Mouse (Mus musculus) hindbrain, embryonic 16.5 days (tissue): ENCODE measurements around the gene Ctc1. TPM values are rescaled to one million over a fixed set of nuclear protein-coding genes. Genes with fewer than 3 reads are reported as not detected.

Experiments used
- ATAC-seq: fragments of 200-750 bp; cut with Nextera tagmentation; 2 replicates; pipeline ENCODE4 v1.8.0; 2017; ENCODE audit warnings: moderate TSS enrichment, moderate library complexity
- H3K27ac ChIP-seq: fragments of 300-500 bp; sonication (generic); 2 replicates; pipeline ENCODE4 v1.5.1; 2014; ENCODE audit warnings: low read depth, mild to moderate bottlenecking, control low read depth, low read length, moderate library complexity
- H3K27me3 ChIP-seq: fragments of 300-500 bp; sonication (generic); replicated peaks from 2 replicates; pipeline ENCODE4 v1.6.1; 2014; ENCODE audit warnings: low read length; ENCODE audit not compliant: control insufficient read depth, insufficient read depth
- H3K36me3 ChIP-seq: fragments of 300-500 bp; sonication (generic); 2 replicates; pipeline ENCODE4 v1.6.1; 2014; ENCODE audit warnings: mild to moderate bottlenecking, low read length, moderate library complexity, mixed read lengths; ENCODE audit not compliant: control insufficient read depth, insufficient read depth
- H3K4me1 ChIP-seq: fragments of 300-500 bp; sonication (generic); 2 replicates; pipeline ENCODE4 v1.6.1; 2014; ENCODE audit warnings: low read depth, low read length; ENCODE audit not compliant: control insufficient read depth, insufficient read depth
- H3K4me2 ChIP-seq: fragments of 300-500 bp; sonication (generic); 2 replicates; pipeline ENCODE4 v1.6.1; 2014; ENCODE audit warnings: mild to moderate bottlenecking, low read length, control low read depth, moderate library complexity
- H3K4me3 ChIP-seq: fragments of 300-500 bp; sonication (generic); 2 replicates; pipeline ENCODE4 v1.5.1; 2014; ENCODE audit warnings: mild to moderate bottlenecking, low read length, control low read depth, moderate library complexity
- H3K9ac ChIP-seq: fragments of 300-500 bp; sonication (generic); 2 replicates; pipeline ENCODE4 v1.6.1; 2014; ENCODE audit warnings: low read depth, mild to moderate bottlenecking, control low read depth, low read length, moderate library complexity
- H3K9me3 ChIP-seq: fragments of 300-500 bp; sonication (generic); 2 replicates; pipeline ENCODE4 v1.6.1; 2014; ENCODE audit warnings: mild to moderate bottlenecking, low read length, moderate library complexity; ENCODE audit not compliant: control insufficient read depth
- WGBS: fragments of 180-500 bp; shearing (Covaris S2); extraction: QIAGEN DNeasy Blood & Tissue Kit; methylation state at CpG from one replicate; pipeline ENCODE4 v1.1.7; 2014; 5-methylcytosine and 5-hydroxymethylcytosine counted together
- polyA plus RNA-seq: library from polyadenylated mRNA; unstranded; fragments of >200 nt; fragmentation: Nextera tagmentation; extraction: Ambion mirVana; gene quantifications from 2 replicates; pipeline ENCODE4 v1.2.1, GENCODE M21; 2015

The Ctc1 gene
- polyA plus RNA-seq, 1 experiment from 2014 or later, result 62.9 TPM

GRCm38 (mm10) chr11:69051771-69052170, 36.1 kb downstream of the Ctc1 start:
- Histone ChIP-seq H3K4me3 (no peak overlapping the region), H3K4me1 (no peaks in the 10 kb centered on the region), H3K27ac (no peak overlapping the region), H3K36me3 (no peaks in the 10 kb centered on the region), H3K4me2 (no peak overlapping the region), H3K9me3 (no peaks in the 10 kb centered on the region), H3K9ac (no peak overlapping the region), H3K27me3 (no peaks in the 10 kb centered on the region)
- 53% methylated on average over 4 of the region's 4 CpGs for WGBS
- ATAC-seq, result no peak

DNA sequence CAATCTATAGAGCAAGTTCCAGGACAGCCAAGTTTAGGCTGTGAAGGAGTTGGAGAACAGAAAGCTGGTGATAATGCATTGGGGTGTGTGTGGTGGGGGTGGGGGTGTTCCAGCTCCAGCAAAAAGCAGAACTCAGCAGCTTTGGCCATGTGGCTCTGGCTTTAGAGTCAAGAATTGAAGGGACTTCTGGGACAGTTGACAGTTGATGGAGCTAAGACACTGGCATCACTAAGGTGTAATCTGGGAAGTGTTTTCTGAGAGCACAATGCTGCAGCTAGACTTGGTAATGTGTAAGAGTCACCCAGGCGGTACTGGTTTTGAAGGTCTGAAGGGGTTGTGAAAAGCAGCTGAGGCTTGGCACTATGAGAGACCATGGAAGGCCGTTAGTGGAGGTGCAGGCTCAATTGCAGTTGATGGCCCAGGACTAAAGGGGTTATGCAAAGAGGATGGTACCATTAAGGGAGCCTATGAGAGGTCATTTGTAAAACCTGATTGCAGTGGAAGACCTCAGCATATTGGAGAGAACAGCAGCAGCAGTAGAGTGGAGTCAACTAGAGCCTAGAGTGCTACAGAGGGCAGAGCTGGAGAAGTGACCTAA, 37.2 kb downstream of the Ctc1 start:
- Histone ChIP-seq H3K4me1 (no peaks in the 10 kb centered on the region; the same call in 1 of the 2 replicates), H3K36me3 (no peaks in the 10 kb centered on the region), H3K9ac (no peak overlapping the region), H3K27ac (no peak overlapping the region), H3K4me3 (no peak overlapping the region), H3K9me3 (no peaks in the 10 kb centered on the region), H3K27me3 (no peaks in the 10 kb centered on the region), H3K4me2 (no peak overlapping the region)
- 96% methylated on average over 2 of the region's 2 CpGs for WGBS
- ATAC-seq, result no peak

GRCm38 (mm10) chr11:69053848-69054247, 38.1 kb downstream of the Ctc1 start:
- Histone ChIP-seq H3K4me1 (peaks cover 3% of the 10 kb centered on the region; the same call in 1 of the 2 replicates), H3K9me3 (no peaks in the 10 kb centered on the region), H3K36me3 (no peaks in the 10 kb centered on the region), H3K27me3 (no peaks in the 10 kb centered on the region), H3K9ac (no peak overlapping the region), H3K4me2 (no peak overlapping the region), H3K27ac (no peak overlapping the region), H3K4me3 (no peak overlapping the region)
- no peak for ATAC-seq
- WGBS, result 85% methylated on average over 3 of the region's 3 CpGs

DNA sequence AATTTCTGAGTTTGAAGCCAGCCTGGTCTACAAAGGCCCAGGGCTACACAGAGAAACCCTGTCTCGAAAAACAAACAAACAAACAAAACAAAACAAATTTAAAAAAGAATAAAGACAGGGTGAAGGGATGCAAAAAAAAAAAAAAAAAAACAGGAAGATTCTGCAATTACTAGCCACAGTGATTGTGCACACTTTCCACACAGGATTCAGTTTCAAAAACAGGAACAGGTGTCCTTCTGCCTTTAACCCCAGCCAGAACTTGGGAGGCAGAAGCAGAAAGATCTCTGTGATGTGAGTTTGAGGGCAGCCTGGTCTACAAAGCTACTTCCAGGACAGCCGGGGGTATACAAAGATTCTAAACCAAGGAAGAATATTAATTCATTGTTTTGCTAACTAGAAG, 42.6 kb downstream of the Ctc1 start:
- Histone ChIP-seq H3K27ac (no peak overlapping the region), H3K9ac (peak overlapping the region; percentile 77; the same call in 1 of the 2 replicates), H3K4me2 (peak overlapping the region; percentile 74), H3K36me3 (no peaks in the 10 kb centered on the region), H3K4me1 (peaks cover 15% of the 10 kb centered on the region), H3K9me3 (no peaks in the 10 kb centered on the region), H3K4me3 (peak overlapping the region; percentile 82), H3K27me3 (no peaks in the 10 kb centered on the region)
- WGBS, result 70% methylated on average over 2 of the region's 2 CpGs
- no peak for ATAC-seq

GRCm38 (mm10) chr11:69058729-69059356, 43.1 kb downstream of the Ctc1 start:
- no peaks in the 10 kb centered on the region for H3K27me3 ChIP-seq
- H3K4me2 ChIP-seq, result peak overlapping the region; percentile 74
- ATAC-seq, result peak; percentile 5; the same call in 1 of the 2 replicates
- peak overlapping the region; percentile 96 for H3K27ac ChIP-seq
- H3K9ac ChIP-seq, result peak overlapping the region; percentile 77
- peaks cover 15% of the 10 kb centered on the region for H3K4me1 ChIP-seq
- under 1% methylated on average over 19 of the region's 19 CpGs for WGBS
- no peaks in the 10 kb centered on the region for H3K36me3 ChIP-seq
- no peaks in the 10 kb centered on the region for H3K9me3 ChIP-seq
- peak overlapping the region; percentile 82 for H3K4me3 ChIP-seq

DNA sequence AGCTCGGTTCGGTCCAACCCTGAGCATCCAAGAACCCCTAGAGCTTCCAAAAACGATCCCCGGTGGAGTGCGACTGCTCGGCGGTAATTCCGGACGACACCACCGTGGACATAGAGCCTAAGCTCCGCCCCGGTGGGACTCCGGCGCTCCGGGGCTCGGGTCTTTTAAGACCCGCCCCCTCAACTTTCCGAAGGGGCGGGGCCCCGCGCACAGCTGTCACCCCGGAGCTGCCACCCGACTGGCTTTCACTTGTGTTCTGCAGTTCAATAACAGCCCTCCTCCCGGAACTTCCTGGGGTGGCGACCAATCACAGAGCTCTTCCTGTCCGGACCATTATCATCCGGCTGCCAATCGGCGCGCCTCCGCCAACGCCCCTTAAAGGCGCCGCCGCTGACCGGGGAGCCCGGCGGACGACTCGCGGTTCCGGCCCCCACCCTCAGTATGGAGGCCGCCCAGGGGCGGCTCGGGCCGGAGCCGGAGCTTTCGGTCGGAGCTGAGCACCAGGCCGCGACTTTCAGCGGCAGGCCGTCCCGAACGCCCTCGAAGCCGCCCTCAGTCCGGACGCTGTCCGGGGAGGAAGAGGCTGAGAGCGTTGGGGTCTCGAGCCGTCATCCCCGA, 43.8 kb downstream of the Ctc1 start, which contains the start of gene Borcs6:
TSS of gene Borcs6 (plus strand) at position 361 of the 618 bp plus-strand sequence.
- peak within 1 kb of the TSS; percentile 82 for H3K4me3 ChIP-seq
- H3K4me2 ChIP-seq, result peak within 1 kb of the TSS; percentile 74
- H3K27me3 ChIP-seq, result no peaks in the 10 kb centered on the region
- H3K36me3 ChIP-seq, result no peaks in the 10 kb centered on the region
- peak; percentile 93 for ATAC-seq
- no peaks in the 10 kb centered on the region for H3K9me3 ChIP-seq
- under 1% methylated on average over 58 of the region's 64 CpGs for WGBS
- H3K9ac ChIP-seq, result peak within 1 kb of the TSS; percentile 90
- H3K4me1 ChIP-seq, result peaks cover 21% of the 10 kb centered on the region
- peak within 1 kb of the TSS; percentile 96 for H3K27ac ChIP-seq

GRCm38 (mm10) chr11:69059975-69060411, 44.3 kb downstream of the Ctc1 start:
- ATAC-seq, result 0 out of 2 replicates have a peak, but pooled peaks have one; percentile 0
- Histone ChIP-seq H3K27ac (peak overlapping the region; percentile 96), H3K36me3 (no peaks in the 10 kb centered on the region), H3K4me2 (peak overlapping the region; percentile 74), H3K4me1 (peaks cover 21% of the 10 kb centered on the region), H3K9ac (peak overlapping the region; percentile 90), H3K27me3 (no peaks in the 10 kb centered on the region), H3K4me3 (peak overlapping the region; percentile 82), H3K9me3 (no peaks in the 10 kb centered on the region)
- 0% methylated on average over 38 of the region's 49 CpGs for WGBS

DNA sequence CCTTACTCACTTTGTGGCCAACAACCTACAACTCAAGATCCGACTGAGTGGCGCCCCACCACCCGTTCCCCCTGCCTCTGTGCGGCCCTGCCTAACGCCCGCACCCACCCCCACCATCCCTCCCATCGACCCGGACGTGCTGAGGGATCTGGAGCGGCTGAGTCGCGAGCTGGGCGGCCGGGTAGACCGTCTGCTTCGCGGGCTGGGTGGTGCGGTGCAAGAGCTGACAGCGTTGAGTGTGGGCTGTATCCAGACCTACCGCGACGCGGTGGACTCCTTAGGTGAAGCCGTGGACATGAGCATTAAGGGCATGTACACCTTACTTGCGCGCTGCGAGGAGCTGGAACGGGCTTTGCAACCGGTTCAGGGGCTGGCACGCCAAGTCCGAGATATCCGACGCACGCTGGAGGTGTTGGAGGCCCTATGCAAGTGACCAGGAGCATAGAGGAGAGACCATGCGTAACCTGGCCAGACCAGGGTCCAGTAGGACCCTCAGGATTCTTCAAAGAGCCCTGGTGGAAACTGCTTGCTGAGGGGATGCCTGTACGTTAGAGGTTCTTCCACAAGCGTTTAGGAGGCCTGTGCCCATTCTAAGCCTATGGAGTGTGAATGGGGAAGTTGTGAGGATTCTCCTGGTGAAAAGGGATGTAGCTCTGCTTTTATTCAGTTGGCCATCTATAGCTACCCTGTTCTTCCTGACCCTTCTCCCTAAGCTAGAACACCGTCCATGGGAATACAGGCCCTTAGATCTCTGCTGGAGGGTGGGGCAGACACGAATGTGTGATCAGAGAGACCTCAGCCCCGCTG, 44.9 kb downstream of the Ctc1 start:
- 1% methylated on average over 39 of the region's 40 CpGs for WGBS
- Histone ChIP-seq H3K36me3 (no peaks in the 10 kb centered on the region), H3K9me3 (no peaks in the 10 kb centered on the region), H3K4me1 (peaks cover 21% of the 10 kb centered on the region), H3K4me2 (peak overlapping the region; percentile 74), H3K4me3 (peak overlapping the region; percentile 82), H3K27me3 (no peaks in the 10 kb centered on the region), H3K27ac (peak overlapping the region; percentile 96), H3K9ac (peak overlapping the region; percentile 90)
- no peak for ATAC-seq
